Mouse (Mus musculus) heart, postnatal 0 days (tissue): Measurements from ENCODE around the gene Fndc7. TPM values are rescaled to one million over a fixed set of nuclear protein-coding genes. Genes with fewer than 3 reads are reported as not detected.

Experiments
- ATAC-seq: fragments of 200-750 bp; cut with Nextera tagmentation; 2 replicates; pipeline ENCODE4 v1.8.0; 2017; ENCODE audit warnings: low read depth, moderate number of reproducible peaks, moderate library complexity; ENCODE audit not compliant: insufficient read depth
- DNase-seq: peaks from one replicate; pipeline ENCODE4 v3.0.0-alpha.2; 2016; ENCODE audit warnings: low spot score
- H3K27ac ChIP-seq: fragments of 300-500 bp; sonication (generic); 2 replicates; pipeline ENCODE4 v1.5.1; 2014; ENCODE audit warnings: low read depth, mild to moderate bottlenecking
- H3K27me3 ChIP-seq: fragments of 300-500 bp; sonication (generic); 2 replicates; pipeline ENCODE4 v1.6.1; 2014; ENCODE audit warnings: low read length, mixed read lengths; ENCODE audit not compliant: control insufficient read depth, insufficient read depth
- H3K36me3 ChIP-seq: fragments of 300-500 bp; sonication (generic); replicated peaks from 2 replicates; pipeline ENCODE4 v1.6.1; 2014; ENCODE audit warnings: low read length, mixed read lengths; ENCODE audit not compliant: control insufficient read depth, insufficient read depth
- H3K4me1 ChIP-seq: fragments of 300-500 bp; sonication (generic); 2 replicates; pipeline ENCODE4 v1.6.1; 2014; ENCODE audit warnings: antibody characterized with exemption; ENCODE audit not compliant: control insufficient read depth, insufficient read depth
- H3K4me2 ChIP-seq: fragments of 300-500 bp; sonication (generic); 2 replicates; pipeline ENCODE4 v1.6.1; 2014; ENCODE audit warnings: low read depth, mild to moderate bottlenecking, low read length, moderate library complexity
- H3K4me3 ChIP-seq: fragments of 300-500 bp; sonication (generic); 2 replicates; pipeline ENCODE4 v1.5.1; 2014; ENCODE audit warnings: low read depth, low read length
- H3K9ac ChIP-seq: fragments of 300-500 bp; sonication (generic); replicated peaks from 2 replicates; pipeline ENCODE4 v1.6.1; 2014; ENCODE audit warnings: low read depth, low read length, mixed read lengths
- H3K9me3 ChIP-seq: fragments of 300-500 bp; sonication (generic); replicated peaks from 2 replicates; pipeline ENCODE4 v1.6.1; 2016; ENCODE audit warnings: low read length; ENCODE audit not compliant: control insufficient read depth
- CTCF ChIP-seq: IDR thresholded peaks from 2 replicates; pipeline ENCODE4 v1.5.1; 2016; ENCODE audit warnings: antibody characterized with exemption, control low read depth, low read depth
- EP300 ChIP-seq: IDR thresholded peaks from 2 replicates; pipeline ENCODE4 v1.6.1; 2016; ENCODE audit warnings: antibody characterized with exemption, low read depth
- WGBS: fragments of 180-500 bp; shearing (Covaris S2); extraction: QIAGEN DNeasy Blood & Tissue Kit; methylation state at CpG from one replicate; pipeline ENCODE4 v1.1.7; 2014; 5-methylcytosine and 5-hydroxymethylcytosine counted together
- polyA plus RNA-seq: library from polyadenylated mRNA; unstranded; fragments of >200 nt; fragmentation: Nextera tagmentation; extraction: Ambion mirVana; gene quantifications from 2 replicates; pipeline ENCODE4 v1.2.1, GENCODE M21; 2015
- total RNA-seq: library from RNA; depleted of rRNA; stranded (reverse); fragments of >200 nt; gene quantifications from 2 replicates; pipeline ENCODE4 v1.2.3, GENCODE M21; 2014; ENCODE audit warnings: low replicate concordance

Fndc7 gene
- total and polyA plus RNA-seq, 2 experiments from 2014 or later, result not detected

DNA sequence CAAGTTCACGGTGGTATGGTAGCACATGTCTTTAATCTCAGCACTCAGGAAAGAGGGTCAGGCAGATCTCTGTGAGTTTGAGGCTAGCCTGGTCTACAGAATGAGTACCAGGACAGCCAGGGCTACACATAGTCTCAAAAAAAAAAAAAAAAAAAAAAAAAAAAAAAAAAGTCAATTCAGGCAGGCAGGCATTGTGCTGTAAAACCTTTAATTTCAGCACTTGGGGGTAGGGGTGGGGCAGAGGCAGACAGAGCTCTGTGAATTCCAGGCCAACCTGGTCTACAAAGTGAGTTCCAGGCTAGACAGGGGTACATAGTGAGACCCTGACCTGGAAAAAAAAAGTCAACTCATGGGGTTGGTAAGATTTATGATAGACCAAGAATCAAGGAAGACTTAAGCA lies 32.1 kb downstream of the Fndc7 start:
- Histone ChIP-seq H3K9me3 (no peaks in the 10 kb centered on the region), H3K36me3 (no peaks in the 10 kb centered on the region), H3K4me1 (peaks cover 22% of the 10 kb centered on the region), H3K4me3 (no peak overlapping the region), H3K4me2 (no peak overlapping the region), H3K9ac (no peak overlapping the region), H3K27me3 (no peaks in the 10 kb centered on the region), H3K27ac (peak overlapping the region; percentile 27)
- 65% methylated on average over 1 of the region's 1 CpGs for WGBS
- TF ChIP-seq CTCF, result no peak
- TF ChIP-seq EP300, result no peak
- no peak for ATAC-seq
- DNase-seq, result no peak

DNA sequence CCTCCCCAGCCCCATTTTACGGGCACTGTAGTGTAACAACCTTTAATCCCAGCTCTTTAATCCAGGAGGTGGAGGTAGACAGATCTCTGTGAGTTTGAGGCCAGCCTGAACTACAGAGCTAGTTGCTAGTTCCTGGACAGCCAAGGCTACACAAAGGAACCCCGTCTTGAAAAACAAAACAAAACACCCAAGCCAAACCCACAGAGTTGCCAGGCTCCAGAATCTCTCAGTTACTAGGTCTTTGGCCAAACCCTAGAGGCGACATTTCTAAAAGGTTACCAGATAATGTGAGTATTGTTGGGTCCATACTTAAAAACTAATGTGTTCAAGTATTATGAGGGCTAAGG lies 32.7 kb downstream of the Fndc7 start:
- DNase-seq, result no peak
- TF ChIP-seq CTCF (no peak), EP300 (no peak)
- H3K9ac ChIP-seq, result no peak overlapping the region
- no peak overlapping the region for H3K4me2 ChIP-seq
- H3K27me3 ChIP-seq, result no peaks in the 10 kb centered on the region
- H3K9me3 ChIP-seq, result no peaks in the 10 kb centered on the region
- no peak overlapping the region for H3K27ac ChIP-seq
- H3K4me3 ChIP-seq, result no peak overlapping the region
- H3K36me3 ChIP-seq, result no peaks in the 10 kb centered on the region
- no peak for ATAC-seq
- 71% methylated on average over 3 of the region's 3 CpGs for WGBS
- peaks cover 20% of the 10 kb centered on the region for H3K4me1 ChIP-seq

DNA sequence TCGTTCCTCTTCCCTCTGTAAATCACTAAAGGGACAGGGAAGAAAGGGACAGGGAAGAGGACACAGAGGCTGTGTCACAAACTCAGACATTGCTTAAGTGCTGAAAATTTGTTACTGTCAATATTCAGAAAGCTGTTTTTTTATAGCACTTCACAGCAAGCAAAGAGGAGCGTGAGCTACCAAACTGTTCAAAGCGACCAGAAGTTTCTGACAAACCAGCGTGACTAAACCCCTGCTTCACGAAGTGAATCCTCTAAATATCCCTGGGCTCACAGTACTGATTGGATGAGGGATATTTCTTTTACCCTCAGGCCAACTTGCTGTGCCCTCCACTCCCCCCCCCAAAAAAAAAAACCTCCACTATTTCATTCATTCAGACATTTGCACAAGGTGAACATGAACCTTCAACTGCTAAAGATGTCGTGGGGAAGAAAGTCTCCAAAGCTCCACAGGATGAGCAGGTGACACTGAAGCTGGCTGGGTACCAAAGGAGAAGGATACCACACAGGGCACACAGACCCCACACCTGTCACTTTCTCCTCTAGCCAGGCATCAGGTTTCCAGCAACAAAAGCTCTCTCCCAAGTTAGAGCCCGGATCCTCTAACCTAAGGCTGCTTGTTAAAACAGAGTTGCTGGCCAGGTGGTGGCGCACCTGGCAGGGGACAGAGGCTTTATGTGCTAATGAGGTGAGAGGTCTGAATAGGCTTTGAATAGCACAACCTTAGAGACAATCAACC lies 33.3 kb downstream of the Fndc7 start:
- TF ChIP-seq CTCF (peak; percentile 40), EP300 (no peak)
- Histone ChIP-seq H3K9me3 (no peaks in the 10 kb centered on the region), H3K4me2 (no peak overlapping the region), H3K4me3 (no peak overlapping the region), H3K27ac (0 out of 2 replicates have a peak overlapping the region, but pooled peaks have one; percentile 32), H3K9ac (no peak overlapping the region), H3K4me1 (peaks cover 20% of the 10 kb centered on the region), H3K27me3 (no peaks in the 10 kb centered on the region), H3K36me3 (no peaks in the 10 kb centered on the region)
- 76% methylated on average over 8 of the region's 8 CpGs for WGBS
- ATAC-seq (no peak), DNase-seq (no peak)

DNA sequence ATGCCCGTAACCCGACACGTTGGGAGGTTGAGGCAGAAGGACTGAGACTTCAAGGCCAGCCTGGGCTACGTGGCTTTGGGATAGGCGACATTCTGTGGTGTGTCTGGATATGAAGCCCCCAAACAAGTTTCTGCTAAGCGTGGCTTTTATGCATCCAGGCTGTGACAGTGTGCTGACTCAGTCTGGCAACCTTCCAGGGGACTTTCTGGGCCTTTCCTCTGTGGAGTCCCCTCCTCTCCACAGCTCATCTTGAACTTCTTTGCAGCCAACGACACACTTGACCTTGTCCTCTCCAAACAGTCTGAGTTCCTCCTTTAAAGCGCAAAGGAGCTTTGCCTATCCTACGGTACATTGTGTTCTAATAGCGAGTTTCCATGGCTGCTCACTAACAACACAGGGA lies 33.9 kb downstream of the Fndc7 start:
- H3K27ac ChIP-seq, result peak overlapping the region; percentile 64
- peak; percentile 18 for ATAC-seq
- peaks cover 20% of the 10 kb centered on the region for H3K4me1 ChIP-seq
- H3K9ac ChIP-seq, result no peak overlapping the region
- no peak overlapping the region for H3K4me2 ChIP-seq
- peak; percentile 18 for DNase-seq
- WGBS, result 50% methylated on average over 10 of the region's 10 CpGs
- H3K27me3 ChIP-seq, result no peaks in the 10 kb centered on the region
- no peaks in the 10 kb centered on the region for H3K36me3 ChIP-seq
- no peak for TF ChIP-seq EP300
- TF ChIP-seq CTCF, result no peak
- H3K9me3 ChIP-seq, result no peaks in the 10 kb centered on the region
- H3K4me3 ChIP-seq, result no peak overlapping the region

DNA sequence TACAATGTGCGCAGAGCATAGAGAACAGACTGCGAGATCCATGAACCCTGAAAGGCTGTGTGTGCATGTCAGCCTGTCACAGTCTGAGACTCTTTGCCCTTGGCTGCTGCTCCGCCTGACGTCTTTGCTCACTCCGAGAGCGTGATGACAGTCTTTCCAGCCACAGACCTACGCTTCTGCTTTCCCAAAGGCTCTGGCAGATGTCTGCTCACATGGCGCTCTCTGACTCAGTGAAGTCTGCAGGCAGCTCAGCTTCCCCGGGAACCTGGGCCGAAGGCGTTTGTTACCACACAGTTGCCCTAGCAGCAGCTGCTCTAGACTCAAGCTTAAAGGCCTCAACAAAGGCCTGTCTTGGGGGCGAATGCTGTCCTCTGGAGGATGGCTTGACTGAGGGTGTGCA lies 34.4 kb downstream of the Fndc7 start:
- H3K27ac ChIP-seq, result peak overlapping the region; percentile 64
- no peaks in the 10 kb centered on the region for H3K9me3 ChIP-seq
- 37% methylated on average over 12 of the region's 12 CpGs for WGBS
- H3K36me3 ChIP-seq, result no peaks in the 10 kb centered on the region
- no peak overlapping the region for H3K4me3 ChIP-seq
- peaks cover 20% of the 10 kb centered on the region for H3K4me1 ChIP-seq
- H3K27me3 ChIP-seq, result no peaks in the 10 kb centered on the region
- H3K9ac ChIP-seq, result no peak overlapping the region
- ATAC-seq (peak; percentile 37), DNase-seq (peak; percentile 37)
- TF ChIP-seq CTCF (no peak), EP300 (no peak)
- H3K4me2 ChIP-seq, result no peak overlapping the region

DNA sequence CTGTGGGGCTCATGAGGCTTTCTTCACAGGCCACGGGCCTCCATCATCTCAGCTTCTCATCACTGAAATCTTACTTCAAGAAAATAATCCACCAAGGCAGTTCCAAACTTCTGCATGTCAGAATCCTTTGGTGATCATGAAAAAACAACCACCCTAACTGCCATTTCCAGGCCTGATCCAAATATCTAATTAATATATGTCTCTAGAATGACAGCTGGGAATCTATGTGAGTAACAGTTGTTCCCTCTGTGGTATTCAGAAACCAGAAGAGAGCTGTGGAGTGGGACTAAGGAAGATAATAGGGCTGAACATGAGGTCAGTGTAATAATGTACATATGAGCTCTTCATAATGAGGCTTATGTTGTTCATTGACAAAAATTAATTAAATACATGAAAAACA lies 36.5 kb downstream of the Fndc7 start:
- peaks cover 17% of the 10 kb centered on the region for H3K4me1 ChIP-seq
- WGBS, result 64% methylated on average over 1 of the region's 1 CpGs

More for the DNA sequence above, 36.5 kb downstream of the Fndc7 start:
- TF ChIP-seq CTCF, result no peak
- TF ChIP-seq EP300, result no peak
- H3K27ac ChIP-seq, result no peak overlapping the region
- no peak overlapping the region for H3K4me2 ChIP-seq
- ATAC-seq (no peak), DNase-seq (no peak)
- no peaks in the 10 kb centered on the region for H3K36me3 ChIP-seq
- H3K27me3 ChIP-seq, result no peaks in the 10 kb centered on the region
- H3K4me3 ChIP-seq, result no peak overlapping the region
- no peaks in the 10 kb centered on the region for H3K9me3 ChIP-seq
- H3K9ac ChIP-seq, result no peak overlapping the region
